Mouse (Mus musculus): Measurements from ENCODE around the gene Taf7l. TPM values are rescaled to one million over a fixed set of nuclear protein-coding genes. Genes with fewer than 3 reads are reported as not detected.

Taf7l gene
- polyA plus RNA-seq (2014; fragmentation: Nextera tagmentation; extraction: Ambion mirVana), result not detected in 2 replicates

DNA sequence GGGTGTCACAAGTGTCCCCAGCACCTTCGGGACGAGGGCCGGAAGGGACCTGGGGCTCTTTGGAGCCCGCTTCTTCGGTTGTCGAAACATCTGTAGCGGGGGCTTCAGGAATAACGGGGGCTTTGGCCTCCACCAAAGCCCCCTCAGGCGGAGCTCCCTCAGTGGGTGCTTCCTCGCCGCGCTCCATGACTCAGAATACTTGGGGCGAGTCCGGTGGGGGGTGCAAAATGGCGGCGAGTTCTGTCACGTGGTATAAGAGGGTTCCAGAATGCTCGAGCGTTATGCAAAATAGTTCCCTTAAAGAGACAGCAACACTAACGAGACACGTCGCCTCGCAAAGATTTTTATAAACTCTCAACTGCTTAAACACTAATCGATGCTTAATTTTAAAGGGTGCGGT, at the start of gene Taf7l:
Taf7l (minus strand) TSS at position 201 of the 400 bp plus-strand sequence.
- no peaks in the 10 kb centered on the region for H3K4me1 ChIP-seq (ENCODE audit: control insufficient read depth, insufficient read depth, low read length)
- no peak within 1 kb of the TSS for H3K27ac ChIP-seq (replicated peaks; ENCODE audit: low read depth, low read length)
- ATAC-seq (ENCODE audit: insufficient number of reproducible peaks, low FRiP score, low TSS enrichment, low read depth) (no peak), DNase-seq (ENCODE audit: low spot score) (no peak)
- H3K4me2 ChIP-seq (ENCODE audit: low read depth, severe bottlenecking), result no peak within 1 kb of the TSS
- H3K9me3 ChIP-seq (ENCODE audit: control insufficient read depth, low read length), result peaks cover 8% of the 10 kb centered on the region; the same call in 1 of the 2 replicates
- H3K27me3 ChIP-seq (ENCODE audit: control insufficient read depth, insufficient read depth, low read length), result no peaks in the 10 kb centered on the region
- H3K4me3 ChIP-seq (ENCODE audit: low read depth, low read length), result no peak within 1 kb of the TSS
- WGBS, result 85% methylated on average over 25 of the region's 25 CpGs
- H3K36me3 ChIP-seq (ENCODE audit: control insufficient read depth, insufficient read depth, low read length), result no peaks in the 10 kb centered on the region
- no peak within 1 kb of the TSS for H3K9ac ChIP-seq (ENCODE audit: low read length)

DNA sequence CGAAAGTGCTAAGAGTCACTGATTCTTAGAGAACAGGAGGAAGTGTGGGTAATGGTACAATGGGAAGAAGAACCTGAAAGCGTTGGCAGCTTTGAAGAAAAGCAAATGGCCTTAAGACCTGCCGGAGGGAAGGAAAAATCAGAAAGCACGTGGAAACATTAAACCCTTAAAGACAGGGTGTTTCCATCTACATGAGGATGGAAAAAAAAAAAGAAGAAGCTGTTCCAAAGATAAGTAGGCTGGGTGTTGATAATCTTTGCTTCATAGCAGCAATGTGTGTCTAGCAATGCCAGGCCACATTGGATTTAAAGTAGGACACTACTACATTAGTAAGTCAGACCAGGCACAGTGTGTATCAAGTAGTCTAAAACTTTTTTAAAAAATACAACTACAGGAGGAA, 49.0 kb upstream of the Taf7l start:
- Histone ChIP-seq H3K36me3 (ENCODE audit: control insufficient read depth, insufficient read depth, low read length) (no peaks in the 10 kb centered on the region), H3K9ac (ENCODE audit: low read length) (no peak overlapping the region), H3K27ac (replicated peaks; ENCODE audit: low read depth, low read length) (no peak overlapping the region), H3K27me3 (ENCODE audit: control insufficient read depth, insufficient read depth, low read length) (no peaks in the 10 kb centered on the region), H3K4me3 (ENCODE audit: low read depth, low read length) (no peak overlapping the region), H3K4me2 (ENCODE audit: low read depth, severe bottlenecking) (no peak overlapping the region), H3K4me1 (ENCODE audit: control insufficient read depth, insufficient read depth, low read length) (no peaks in the 10 kb centered on the region), H3K9me3 (ENCODE audit: control insufficient read depth, low read length) (no peaks in the 10 kb centered on the region)
- DNase-seq (ENCODE audit: low spot score) (no peak), ATAC-seq (ENCODE audit: insufficient number of reproducible peaks, low FRiP score, low TSS enrichment, low read depth) (no peak)
- 80% methylated on average over 4 of the region's 4 CpGs for WGBS

DNA sequence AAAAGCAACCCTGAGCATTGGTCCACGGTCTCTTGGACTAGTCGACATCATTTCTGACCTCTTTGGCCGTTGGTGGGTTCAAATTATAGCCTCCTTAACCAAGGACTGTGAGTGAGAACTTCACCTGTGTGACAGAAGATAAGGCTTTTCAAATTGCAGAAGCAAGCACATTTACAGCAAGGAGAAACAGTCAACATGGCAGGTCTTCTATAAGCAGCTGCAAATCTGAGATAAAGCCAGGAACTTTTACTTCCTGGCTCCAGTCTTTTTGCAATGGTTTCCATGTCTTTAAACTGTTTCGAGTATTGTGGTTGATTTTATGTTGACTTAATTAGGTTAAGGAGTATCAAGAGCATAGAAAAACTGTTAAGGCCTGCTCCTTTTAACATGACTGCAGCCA, 47.5 kb upstream of the Taf7l start:
- H3K36me3 ChIP-seq (ENCODE audit: control insufficient read depth, insufficient read depth, low read length), result no peaks in the 10 kb centered on the region
- 78% methylated on average over 4 of the region's 4 CpGs for WGBS
- H3K4me1 ChIP-seq (ENCODE audit: control insufficient read depth, insufficient read depth, low read length), result no peaks in the 10 kb centered on the region
- no peak overlapping the region for H3K9ac ChIP-seq (ENCODE audit: low read length)
- H3K27ac ChIP-seq (replicated peaks; ENCODE audit: low read depth, low read length), result no peak overlapping the region
- no peak overlapping the region for H3K4me2 ChIP-seq (ENCODE audit: low read depth, severe bottlenecking)
- H3K4me3 ChIP-seq (ENCODE audit: low read depth, low read length), result no peak overlapping the region
- no peaks in the 10 kb centered on the region for H3K9me3 ChIP-seq (ENCODE audit: control insufficient read depth, low read length)
- ATAC-seq (ENCODE audit: insufficient number of reproducible peaks, low FRiP score, low TSS enrichment, low read depth) (no peak), DNase-seq (ENCODE audit: low spot score) (no peak)
- no peaks in the 10 kb centered on the region for H3K27me3 ChIP-seq (ENCODE audit: control insufficient read depth, insufficient read depth, low read length)

DNA sequence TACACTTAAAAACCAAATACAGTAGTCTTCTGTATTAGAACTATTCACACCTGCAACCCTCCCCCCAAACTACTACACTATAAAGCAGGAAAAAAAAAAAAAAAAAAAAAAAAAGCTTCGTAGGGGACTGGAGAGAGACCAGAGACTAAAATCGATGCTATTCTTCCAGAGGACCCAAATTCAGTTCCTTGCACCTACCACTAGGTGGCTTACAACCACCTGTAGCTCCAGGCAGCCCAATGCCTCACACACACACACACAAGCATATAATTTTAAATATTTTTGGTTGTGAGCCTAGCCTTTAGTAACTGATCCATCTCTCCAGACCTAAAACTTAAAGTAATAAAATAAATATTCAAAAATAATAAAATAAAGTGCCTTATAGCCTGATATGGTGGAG, 33.2 kb upstream of the Taf7l start:
- WGBS, result 22% methylated on average over 2 of the region's 2 CpGs
- Histone ChIP-seq H3K4me1 (ENCODE audit: control insufficient read depth, insufficient read depth, low read length) (no peaks in the 10 kb centered on the region), H3K27ac (replicated peaks; ENCODE audit: low read depth, low read length) (no peak overlapping the region), H3K9ac (ENCODE audit: low read length) (no peak overlapping the region), H3K27me3 (ENCODE audit: control insufficient read depth, insufficient read depth, low read length) (no peaks in the 10 kb centered on the region), H3K4me2 (ENCODE audit: low read depth, severe bottlenecking) (no peak overlapping the region), H3K9me3 (ENCODE audit: control insufficient read depth, low read length) (no peaks in the 10 kb centered on the region), H3K36me3 (ENCODE audit: control insufficient read depth, insufficient read depth, low read length) (no peaks in the 10 kb centered on the region), H3K4me3 (ENCODE audit: low read depth, low read length) (no peak overlapping the region)
- ATAC-seq (ENCODE audit: insufficient number of reproducible peaks, low FRiP score, low TSS enrichment, low read depth) (no peak), DNase-seq (ENCODE audit: low spot score) (no peak)

DNA sequence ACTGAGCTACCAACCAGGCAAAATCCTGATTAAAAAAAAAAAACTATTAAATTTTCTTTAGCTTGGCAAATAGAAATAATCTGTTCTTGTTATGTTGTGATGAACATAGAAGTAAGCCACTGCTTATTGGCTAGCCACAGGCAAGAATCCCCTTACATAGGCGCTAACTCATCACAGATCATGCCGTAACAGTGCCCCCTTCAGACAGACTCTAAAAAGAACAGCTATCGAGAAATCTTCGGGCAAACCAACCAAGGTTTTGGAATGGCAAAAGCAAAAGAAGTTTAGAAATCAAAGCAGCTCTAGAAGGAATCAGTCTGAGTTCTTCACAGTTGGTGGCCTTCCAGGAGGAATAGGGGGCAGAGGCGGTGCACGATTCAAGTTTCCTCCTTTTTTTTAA, 31.7 kb upstream of the Taf7l start:
- no peak for DNase-seq (ENCODE audit: low spot score)
- H3K9me3 ChIP-seq (ENCODE audit: control insufficient read depth, low read length), result no peaks in the 10 kb centered on the region
- H3K9ac ChIP-seq (ENCODE audit: low read length), result no peak overlapping the region
- no peak overlapping the region for H3K27ac ChIP-seq (replicated peaks; ENCODE audit: low read depth, low read length)
- H3K4me3 ChIP-seq (ENCODE audit: low read depth, low read length), result no peak overlapping the region
- H3K36me3 ChIP-seq (ENCODE audit: control insufficient read depth, insufficient read depth, low read length), result no peaks in the 10 kb centered on the region
- no peak overlapping the region for H3K4me2 ChIP-seq (ENCODE audit: low read depth, severe bottlenecking)
- ATAC-seq (ENCODE audit: insufficient number of reproducible peaks, low FRiP score, low TSS enrichment, low read depth), result no peak
- no peaks in the 10 kb centered on the region for H3K4me1 ChIP-seq (ENCODE audit: control insufficient read depth, insufficient read depth, low read length)
- no peaks in the 10 kb centered on the region for H3K27me3 ChIP-seq (ENCODE audit: control insufficient read depth, insufficient read depth, low read length)
- WGBS, result 71% methylated on average over 6 of the region's 6 CpGs

DNA sequence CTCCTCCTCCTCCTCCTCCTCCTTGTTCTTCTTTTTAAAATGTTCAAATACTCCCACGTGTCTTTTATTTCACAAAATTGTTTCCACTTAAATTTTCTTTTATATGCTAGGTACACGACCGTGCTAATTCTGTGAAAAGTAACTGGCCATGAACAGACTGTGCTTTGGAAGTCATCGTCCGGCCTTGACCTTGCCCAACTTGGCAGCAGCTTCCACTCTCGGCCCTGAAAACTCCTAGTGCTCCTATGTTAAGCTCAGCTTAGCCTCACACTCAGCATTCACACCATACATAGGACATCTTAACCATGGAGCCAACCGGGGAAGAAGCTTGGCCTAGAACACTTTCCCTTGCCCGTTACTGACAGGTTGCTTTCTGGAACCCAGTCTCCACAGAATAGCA, 24.4 kb upstream of the Taf7l start:
- ATAC-seq (ENCODE audit: insufficient number of reproducible peaks, low FRiP score, low TSS enrichment, low read depth) (no peak), DNase-seq (ENCODE audit: low spot score) (no peak)
- H3K27me3 ChIP-seq (ENCODE audit: control insufficient read depth, insufficient read depth, low read length), result no peaks in the 10 kb centered on the region
- no peak overlapping the region for H3K4me2 ChIP-seq (ENCODE audit: low read depth, severe bottlenecking)
- no peaks in the 10 kb centered on the region for H3K36me3 ChIP-seq (ENCODE audit: control insufficient read depth, insufficient read depth, low read length)
- H3K27ac ChIP-seq (replicated peaks; ENCODE audit: low read depth, low read length), result no peak overlapping the region
- no peaks in the 10 kb centered on the region for H3K9me3 ChIP-seq (ENCODE audit: control insufficient read depth, low read length)
- no peak overlapping the region for H3K4me3 ChIP-seq (ENCODE audit: low read depth, low read length)
- no peaks in the 10 kb centered on the region for H3K4me1 ChIP-seq (ENCODE audit: control insufficient read depth, insufficient read depth, low read length)
- WGBS, result 80% methylated on average over 8 of the region's 8 CpGs
- H3K9ac ChIP-seq (ENCODE audit: low read length), result no peak overlapping the region

DNA sequence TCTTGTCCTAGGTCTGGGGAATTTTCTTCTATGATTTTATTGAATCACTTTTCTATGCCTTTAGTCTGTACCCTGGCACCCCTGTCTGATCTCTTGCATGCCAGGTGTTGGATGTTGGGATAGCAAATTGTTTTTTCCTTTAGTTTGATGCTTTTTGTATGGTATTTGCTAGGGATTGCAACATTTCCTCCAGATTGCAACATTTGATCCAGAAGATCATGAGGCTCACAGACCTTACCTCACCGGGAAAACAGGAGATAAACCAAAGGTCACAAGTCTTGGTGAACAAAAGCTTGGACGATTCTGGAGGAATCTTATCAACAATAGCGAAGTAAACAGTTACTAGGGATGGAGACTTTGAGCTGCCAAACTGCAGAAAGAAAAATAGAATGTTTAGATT, 5.4 kb upstream of the Taf7l start:
- Histone ChIP-seq H3K4me3 (ENCODE audit: low read depth, low read length) (no peak overlapping the region), H3K27me3 (ENCODE audit: control insufficient read depth, insufficient read depth, low read length) (no peaks in the 10 kb centered on the region), H3K4me1 (ENCODE audit: control insufficient read depth, insufficient read depth, low read length) (no peaks in the 10 kb centered on the region), H3K9ac (ENCODE audit: low read length) (no peak overlapping the region), H3K36me3 (ENCODE audit: control insufficient read depth, insufficient read depth, low read length) (no peaks in the 10 kb centered on the region), H3K4me2 (ENCODE audit: low read depth, severe bottlenecking) (no peak overlapping the region), H3K27ac (replicated peaks; ENCODE audit: low read depth, low read length) (no peak overlapping the region), H3K9me3 (ENCODE audit: control insufficient read depth, low read length) (no peaks in the 10 kb centered on the region)
- 82% methylated on average over 3 of the region's 3 CpGs for WGBS
- ATAC-seq (ENCODE audit: insufficient number of reproducible peaks, low FRiP score, low TSS enrichment, low read depth), result no peak
- DNase-seq (ENCODE audit: low spot score), result no peak

DNA sequence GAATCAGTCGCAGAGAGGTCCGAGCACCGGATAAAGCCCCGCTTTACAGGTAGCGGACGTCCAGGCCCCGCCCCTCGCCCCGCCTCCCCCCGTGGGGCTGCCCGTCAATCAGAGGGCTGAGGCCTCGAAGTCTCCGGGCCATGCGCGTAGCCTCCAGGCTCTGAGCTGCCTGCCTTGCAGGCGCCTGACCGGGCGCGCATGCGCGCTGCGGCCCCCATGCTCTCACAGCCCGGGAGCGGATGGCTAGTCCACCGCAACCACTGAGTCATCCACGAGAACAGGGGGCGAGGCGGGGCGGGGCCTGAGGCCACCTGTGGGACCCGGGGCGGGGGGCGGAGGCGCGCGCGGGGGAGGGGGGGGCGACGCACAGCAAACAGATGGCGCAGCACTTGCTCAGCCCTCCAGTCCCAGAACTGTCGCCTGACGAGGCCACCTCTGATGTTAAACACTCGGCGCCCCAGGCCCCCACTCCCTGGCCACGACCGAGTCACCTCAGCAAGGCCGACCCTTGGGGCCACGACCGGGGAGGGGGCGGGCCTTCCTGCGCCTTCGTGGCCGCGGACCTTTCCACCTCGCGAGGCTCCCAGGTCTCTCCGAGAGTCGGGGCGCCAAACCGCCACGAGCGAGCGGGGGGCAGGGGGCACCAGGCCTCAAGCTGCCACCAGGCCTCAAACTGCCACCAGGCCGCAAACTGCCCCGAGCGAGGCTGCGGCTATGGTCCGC, 1.1 kb downstream of the Taf7l start:
- Histone ChIP-seq H3K27ac (replicated peaks; ENCODE audit: low read depth, low read length) (no peak overlapping the region), H3K4me3 (ENCODE audit: low read depth, low read length) (no peak overlapping the region), H3K4me2 (ENCODE audit: low read depth, severe bottlenecking) (no peak overlapping the region), H3K27me3 (ENCODE audit: control insufficient read depth, insufficient read depth, low read length) (no peaks in the 10 kb centered on the region), H3K36me3 (ENCODE audit: control insufficient read depth, insufficient read depth, low read length) (no peaks in the 10 kb centered on the region), H3K9ac (ENCODE audit: low read length) (no peak overlapping the region), H3K4me1 (ENCODE audit: control insufficient read depth, insufficient read depth, low read length) (no peaks in the 10 kb centered on the region), H3K9me3 (ENCODE audit: control insufficient read depth, low read length) (peaks cover 8% of the 10 kb centered on the region; the same call in 1 of the 2 replicates)
- DNase-seq (ENCODE audit: low spot score), result peak; percentile 24
- WGBS, result 73% methylated on average over 55 of the region's 67 CpGs
- ATAC-seq (ENCODE audit: insufficient number of reproducible peaks, low FRiP score, low TSS enrichment, low read depth), result no peak

DNA sequence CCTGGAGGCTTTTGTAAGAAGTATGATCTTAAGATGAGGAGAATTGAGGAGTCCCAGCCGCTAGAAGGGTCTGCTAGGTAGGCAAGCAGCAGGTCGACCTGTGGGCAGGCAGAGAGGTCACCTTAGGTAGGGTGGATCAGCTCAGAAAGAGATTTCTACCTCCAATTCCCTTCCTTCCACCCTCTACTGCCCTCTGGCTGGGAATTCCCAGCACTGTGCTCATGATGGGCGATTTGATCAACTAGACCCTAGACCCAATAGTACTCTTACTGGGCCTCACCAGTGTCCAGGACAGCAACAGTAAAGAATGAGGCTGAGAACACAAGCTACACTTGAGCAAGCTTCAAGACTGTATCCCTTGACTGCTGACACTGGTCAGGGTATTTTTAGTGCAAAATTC, 49.0 kb downstream of the Taf7l start:
- Histone ChIP-seq H3K27ac (replicated peaks; ENCODE audit: low read depth, low read length) (no peak overlapping the region), H3K9me3 (ENCODE audit: control insufficient read depth, low read length) (no peaks in the 10 kb centered on the region), H3K36me3 (ENCODE audit: control insufficient read depth, insufficient read depth, low read length) (no peaks in the 10 kb centered on the region), H3K4me1 (ENCODE audit: control insufficient read depth, insufficient read depth, low read length) (no peaks in the 10 kb centered on the region), H3K9ac (ENCODE audit: low read length) (no peak overlapping the region), H3K27me3 (ENCODE audit: control insufficient read depth, insufficient read depth, low read length) (no peaks in the 10 kb centered on the region), H3K4me3 (ENCODE audit: low read depth, low read length) (no peak overlapping the region), H3K4me2 (ENCODE audit: low read depth, severe bottlenecking) (no peak overlapping the region)
- DNase-seq (ENCODE audit: low spot score) (no peak), ATAC-seq (ENCODE audit: insufficient number of reproducible peaks, low FRiP score, low TSS enrichment, low read depth) (no peak)
- WGBS, result 70% methylated on average over 3 of the region's 3 CpGs

All from limb, embryonic 11.5 days (tissue).